Mouse (Mus musculus): ENCODE results near the gene Tgfbr2. TPM values are rescaled to one million over a fixed set of nuclear protein-coding genes. Genes with fewer than 3 reads are reported as not detected.
A peak's percentile ranks its signal among the peaks of the same experiment; 100 is the strongest.

The Tgfbr2 gene
- polyA plus RNA-seq, 1 experiment, result 18.2 TPM

DNA sequence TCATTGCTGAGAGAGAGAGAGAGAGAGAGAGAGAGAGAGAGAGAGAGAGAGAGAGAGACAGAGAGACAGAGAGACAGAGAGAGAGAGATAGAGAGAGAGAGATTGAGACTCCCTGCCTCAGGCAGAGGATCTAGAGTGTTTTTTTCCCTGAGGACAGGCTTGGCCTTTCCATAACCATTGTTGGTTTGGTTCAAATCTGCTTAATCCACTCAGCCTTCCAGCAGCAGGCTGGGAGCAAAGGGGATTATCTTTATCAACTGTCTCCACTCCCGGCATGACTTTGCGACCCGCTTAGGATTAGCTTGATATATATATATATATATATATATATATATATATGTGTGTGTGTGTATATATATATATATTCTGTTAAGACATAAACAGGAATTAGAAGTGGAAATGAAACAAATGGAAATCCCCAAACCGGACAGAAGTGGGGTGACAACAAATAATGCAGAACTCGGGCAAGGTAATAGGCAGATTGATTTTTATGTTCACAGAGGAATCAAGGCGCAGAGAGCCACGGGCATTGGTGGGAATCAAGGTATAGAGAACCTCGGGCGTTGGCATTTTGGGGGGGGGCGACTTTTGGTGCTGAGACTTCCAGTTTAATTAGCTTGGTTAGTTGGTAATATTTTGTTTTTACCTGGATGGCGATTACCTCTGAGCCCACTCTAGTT is 22.5 kb upstream of the Tgfbr2 start:
- WGBS, result 87% methylated on average over 11 of the region's 11 CpGs
- no peak for DNase-seq (ENCODE audit: low read depth, low spot score)

DNA sequence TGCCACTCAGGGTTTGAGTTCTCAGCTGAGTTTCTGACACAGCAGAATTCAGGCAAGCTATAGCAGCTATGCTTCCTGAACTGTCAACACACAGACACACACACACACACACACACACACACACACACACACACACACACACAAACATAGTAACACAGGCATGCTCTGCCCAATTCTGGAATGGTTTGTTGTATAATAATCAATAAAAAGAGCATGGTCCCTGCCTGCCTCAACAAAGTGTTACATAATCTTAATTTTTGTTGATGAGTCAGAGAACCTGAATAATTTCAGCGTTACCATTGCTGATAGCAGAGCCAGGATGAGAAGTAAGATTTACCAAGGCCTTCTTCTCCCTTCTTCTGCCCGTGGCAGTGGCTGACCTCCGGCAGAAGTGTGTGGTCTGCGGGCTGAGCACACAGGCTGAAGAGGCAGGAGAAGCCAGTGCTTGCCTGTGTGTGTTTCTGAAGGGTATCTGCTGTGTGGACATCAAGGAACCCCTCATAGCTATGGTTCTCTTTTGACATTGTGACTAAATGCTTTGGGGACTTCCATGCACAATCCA is 18.8 kb upstream of the Tgfbr2 start:
- WGBS, result 35% methylated on average over 4 of the region's 4 CpGs
- no peak for DNase-seq (ENCODE audit: low read depth, low spot score)

DNA sequence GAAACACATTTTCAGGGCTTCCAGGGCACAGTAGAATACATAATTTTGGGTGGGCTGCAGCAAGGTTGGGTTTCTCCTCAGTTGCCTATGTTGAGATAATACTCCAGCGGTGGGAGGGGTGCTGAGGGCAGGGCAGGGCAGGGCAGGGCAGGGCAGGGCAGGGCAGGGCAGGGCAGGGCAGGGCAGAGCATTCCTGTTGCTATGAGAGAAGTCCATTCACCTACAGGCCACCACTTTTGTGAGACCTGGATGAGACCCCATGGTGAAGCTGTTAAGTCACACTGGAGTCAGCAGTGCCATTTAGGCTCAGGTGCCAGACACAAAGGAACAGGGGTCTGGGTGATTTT is 18.3 kb upstream of the Tgfbr2 start:
- WGBS, result 41% methylated on average over 1 of the region's 1 CpGs
- DNase-seq (ENCODE audit: low read depth, low spot score), result no peak

DNA sequence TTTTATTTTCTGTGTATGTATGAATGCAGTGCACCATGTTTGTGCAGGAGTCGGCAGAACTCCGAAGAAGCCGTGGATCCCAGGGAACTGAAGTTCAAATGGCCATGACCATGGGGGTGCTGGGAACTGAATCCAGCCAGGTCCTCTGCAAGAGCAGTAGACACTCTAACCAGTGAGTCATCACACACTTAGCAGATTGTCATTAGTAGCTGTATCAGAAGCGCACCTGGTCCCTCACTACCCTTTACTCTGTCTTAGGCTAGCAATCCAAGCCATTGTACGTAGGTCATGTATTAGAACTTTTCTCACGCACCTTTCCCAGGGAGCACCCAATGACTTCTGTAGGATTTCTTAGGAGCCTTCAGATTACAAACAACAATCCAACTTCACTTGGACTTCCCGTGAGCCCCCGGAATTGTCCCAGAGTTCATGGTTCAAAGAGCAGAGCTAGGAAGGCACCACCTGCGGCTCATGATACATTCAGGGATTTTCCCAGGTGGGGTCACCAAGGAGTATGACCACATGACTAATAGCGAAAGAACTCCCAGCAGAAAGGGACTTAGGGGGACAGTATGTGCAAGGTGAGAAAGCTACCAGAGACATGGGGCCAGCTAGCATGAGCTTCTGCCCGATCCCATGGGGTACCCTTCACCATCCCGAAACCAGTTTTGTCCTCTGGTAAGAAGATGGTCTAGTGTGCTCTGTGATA is 17.8 kb upstream of the Tgfbr2 start:
- 81% methylated on average over 12 of the region's 12 CpGs for WGBS

DNA sequence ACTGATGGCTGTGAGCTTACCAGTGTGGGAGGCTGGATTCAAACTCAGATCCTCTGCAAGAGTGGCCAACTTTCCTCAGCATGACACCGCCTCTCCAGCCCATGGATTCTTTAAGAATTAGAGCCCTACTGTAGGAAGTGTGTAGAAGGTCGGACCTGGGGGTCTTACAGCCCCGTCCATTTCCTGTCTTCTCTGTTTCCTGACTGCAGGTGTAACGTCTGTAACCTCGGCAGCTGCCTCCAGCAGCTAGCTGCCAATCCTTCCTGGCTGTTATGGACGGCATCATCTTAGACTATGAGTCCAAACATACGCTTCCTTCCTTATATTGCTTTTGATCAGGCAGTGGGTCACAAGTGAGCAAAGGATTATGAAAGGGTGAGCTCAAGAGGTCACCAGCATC is 17.1 kb upstream of the Tgfbr2 start:
- no peak for DNase-seq (ENCODE audit: low read depth, low spot score)
- WGBS, result 52% methylated on average over 7 of the region's 7 CpGs

More for the DNA sequence above, 17.8 kb upstream of the Tgfbr2 start:
- DNase-seq (ENCODE audit: low read depth, low spot score), result no peak

DNA sequence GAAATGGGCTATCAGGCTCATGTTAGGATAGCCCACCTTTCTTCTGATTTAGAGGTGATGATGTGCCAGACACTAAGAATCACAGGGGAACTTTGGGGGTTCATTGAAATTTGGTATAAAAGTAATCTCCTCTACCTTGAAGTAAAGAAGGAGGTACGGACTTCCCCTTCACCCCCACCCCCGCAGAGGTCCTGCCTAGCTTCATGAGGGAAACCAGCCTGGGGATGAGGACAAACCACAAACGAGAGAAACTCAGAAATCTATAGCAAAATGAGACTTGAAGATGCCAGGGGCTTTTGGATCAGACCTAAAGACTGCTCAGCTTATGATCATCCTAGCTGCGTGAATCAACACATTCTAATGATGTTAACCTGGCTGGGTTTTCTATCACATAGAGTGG is 14.7 kb upstream of the Tgfbr2 start:
- WGBS, result 41% methylated on average over 4 of the region's 4 CpGs
- DNase-seq (ENCODE audit: low read depth, low spot score), result no peak

DNA sequence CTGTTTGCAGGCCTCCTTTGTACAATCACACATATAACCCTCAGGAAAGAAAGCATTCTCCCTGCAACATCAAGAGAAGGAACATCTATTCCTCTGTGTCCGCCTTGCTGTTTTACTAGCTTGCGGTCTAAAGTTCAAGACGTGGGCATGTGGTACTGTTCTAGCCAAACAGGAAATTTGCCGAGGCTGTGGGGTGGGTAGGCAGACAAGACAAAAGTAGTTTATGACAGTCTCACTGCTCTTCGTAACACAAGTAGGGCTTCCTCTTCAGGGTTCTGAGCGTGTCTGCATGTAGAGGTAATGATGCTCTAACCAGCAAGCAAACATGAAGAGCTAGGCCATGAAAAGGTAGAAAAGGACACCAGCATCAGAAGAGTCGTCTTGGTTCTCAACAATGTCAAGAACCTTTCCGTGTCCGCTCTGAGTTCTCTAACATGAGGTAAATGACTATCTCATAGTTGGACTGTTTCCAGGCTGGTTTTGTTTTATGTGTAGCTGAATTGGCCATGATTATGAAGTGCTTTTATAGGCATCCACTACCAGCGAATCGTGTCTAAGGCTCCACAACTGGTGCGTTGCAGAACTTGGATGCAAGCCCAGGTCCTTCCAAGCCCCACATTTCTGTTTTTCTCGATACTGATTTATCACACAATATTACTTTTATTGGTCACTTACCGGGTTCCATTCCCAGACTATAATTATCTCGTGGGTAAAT is 13.9 kb upstream of the Tgfbr2 start:
- WGBS, result 21% methylated on average over 15 of the region's 15 CpGs
- DNase-seq (ENCODE audit: low read depth, low spot score), result peak; percentile 92

DNA sequence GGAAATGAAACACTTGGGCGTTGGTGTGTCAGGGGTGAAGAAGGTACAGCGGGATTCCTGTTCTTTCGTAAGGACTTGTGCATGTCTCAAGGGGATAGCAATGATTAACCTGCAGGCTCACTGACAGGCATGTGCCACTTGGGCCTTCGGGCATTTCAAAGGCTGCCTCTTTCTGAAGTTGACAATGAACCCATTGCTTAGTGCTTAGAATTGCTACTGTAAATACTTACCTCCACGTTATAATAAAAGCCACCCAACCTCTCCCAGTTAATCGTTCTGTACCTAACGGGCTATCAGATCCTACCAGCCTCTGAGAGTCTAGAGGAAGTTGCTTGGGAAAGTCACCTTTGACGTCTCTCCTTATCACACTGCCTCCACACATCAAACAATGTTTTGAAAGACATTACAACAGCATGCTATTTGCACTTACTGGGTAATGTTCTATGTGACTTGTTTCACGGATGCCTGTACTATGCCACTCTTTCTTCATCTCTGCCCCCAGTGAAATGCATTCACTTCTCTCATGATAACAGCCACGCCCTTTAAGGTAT is 12.1 kb upstream of the Tgfbr2 start:
- WGBS, result 38% methylated on average over 10 of the region's 10 CpGs
- no peak for DNase-seq (ENCODE audit: low read depth, low spot score)

DNA sequence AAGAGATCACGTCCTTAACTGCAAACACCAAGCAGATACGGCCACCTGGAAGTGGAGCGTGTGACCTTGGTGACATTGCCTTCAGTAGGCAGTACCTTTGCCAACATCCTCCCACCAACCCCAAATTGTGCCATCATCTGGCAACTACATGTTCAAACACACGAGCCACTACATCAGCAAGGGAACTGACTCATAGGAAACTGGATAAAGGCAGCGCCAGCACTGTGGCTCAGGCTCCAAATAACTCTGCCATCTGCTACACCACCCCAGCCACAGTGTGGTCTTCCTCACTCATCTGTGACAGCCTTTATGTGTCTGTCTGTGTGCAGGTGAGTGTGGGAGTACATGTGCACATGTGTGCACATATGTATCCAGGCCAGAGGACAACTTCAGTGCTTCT is 9.7 kb upstream of the Tgfbr2 start:
- DNase-seq (ENCODE audit: low read depth, low spot score), result no peak
- 91% methylated on average over 5 of the region's 5 CpGs for WGBS

DNA sequence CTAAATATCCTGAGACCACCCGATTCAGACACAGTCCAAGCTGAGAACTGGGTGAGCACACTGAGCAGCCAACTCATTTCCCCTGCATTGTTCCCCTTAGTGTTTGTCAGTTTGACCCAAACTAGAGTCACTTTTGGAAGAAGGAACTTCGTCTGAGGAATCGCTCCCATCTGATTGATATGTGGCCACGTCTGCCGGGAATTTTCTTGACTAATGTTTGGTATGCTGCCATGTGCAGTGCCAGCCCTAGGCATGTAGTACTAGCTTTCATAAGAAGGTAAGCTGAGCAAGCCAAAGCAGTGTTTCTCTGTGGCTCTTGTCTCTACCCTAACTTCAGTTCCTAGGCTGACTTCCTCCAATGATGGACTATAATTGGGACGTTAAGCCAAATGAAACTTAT is 7.9 kb upstream of the Tgfbr2 start:
- no peak for DNase-seq (ENCODE audit: low read depth, low spot score)
- 88% methylated on average over 6 of the region's 6 CpGs for WGBS

DNA sequence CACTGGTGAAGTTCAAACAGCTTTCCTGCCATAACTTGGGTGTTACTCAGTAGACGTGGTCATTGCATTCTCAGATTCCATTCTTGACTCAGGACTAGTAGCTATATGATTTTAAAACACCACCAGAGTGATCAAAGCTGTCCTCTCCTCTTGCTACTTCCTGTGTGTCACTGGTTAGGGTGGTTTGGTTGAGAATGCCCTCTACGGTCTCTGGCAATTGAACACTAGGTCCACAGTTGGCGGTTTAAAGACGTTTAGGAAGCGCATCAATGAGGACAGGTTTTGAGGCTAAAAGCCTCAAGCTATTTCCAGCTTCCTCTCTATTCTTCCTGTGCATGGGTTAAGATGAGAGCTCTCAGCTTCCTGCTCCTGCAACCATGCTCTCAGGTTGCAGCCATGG is 6.4 kb upstream of the Tgfbr2 start:
- WGBS, result 81% methylated on average over 5 of the region's 5 CpGs
- no peak for DNase-seq (ENCODE audit: low read depth, low spot score)

DNA sequence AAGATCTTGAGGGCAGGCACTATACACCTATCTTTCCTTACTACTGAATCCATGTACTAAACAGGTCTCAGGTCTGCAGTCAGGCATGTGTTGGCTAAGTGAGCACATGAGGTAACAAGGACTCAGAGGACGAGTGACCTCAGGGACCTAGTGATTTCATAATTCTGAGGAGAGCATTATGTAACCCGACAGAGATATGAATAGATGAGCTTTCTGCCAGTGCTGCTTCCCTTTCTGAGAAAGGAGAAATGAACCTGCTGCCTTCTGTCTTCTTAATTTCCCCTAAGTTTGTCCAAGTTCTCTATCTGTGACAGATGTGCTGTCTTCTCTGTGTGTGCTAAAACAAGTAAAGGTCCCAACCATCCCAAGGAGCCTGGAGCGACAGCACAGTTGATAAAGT is 3.0 kb upstream of the Tgfbr2 start:
- no peak for DNase-seq (ENCODE audit: low read depth, low spot score)
- WGBS, result 64% methylated on average over 3 of the region's 3 CpGs

DNA sequence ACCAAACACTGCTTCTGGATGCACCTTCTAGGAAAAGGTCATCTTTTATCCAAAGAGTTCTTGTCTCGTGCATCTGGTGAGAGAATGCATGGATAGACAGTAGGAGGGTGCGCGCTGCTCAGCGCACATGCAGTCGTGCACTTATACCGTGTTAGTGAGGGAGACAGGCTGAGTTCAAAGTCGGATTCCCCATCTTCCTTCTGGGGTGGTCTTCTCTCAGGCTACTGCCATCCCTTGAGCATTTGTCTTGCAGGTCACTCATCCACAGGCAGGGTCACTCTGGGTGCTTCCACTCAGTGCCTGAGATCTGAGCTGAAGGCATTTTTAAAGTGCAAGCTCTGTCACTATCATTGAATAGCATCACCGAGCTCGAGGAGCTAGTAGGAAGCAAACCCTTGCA is 1.9 kb upstream of the Tgfbr2 start:
- 93% methylated on average over 9 of the region's 9 CpGs for WGBS
- no peak for DNase-seq (ENCODE audit: low read depth, low spot score)

DNA sequence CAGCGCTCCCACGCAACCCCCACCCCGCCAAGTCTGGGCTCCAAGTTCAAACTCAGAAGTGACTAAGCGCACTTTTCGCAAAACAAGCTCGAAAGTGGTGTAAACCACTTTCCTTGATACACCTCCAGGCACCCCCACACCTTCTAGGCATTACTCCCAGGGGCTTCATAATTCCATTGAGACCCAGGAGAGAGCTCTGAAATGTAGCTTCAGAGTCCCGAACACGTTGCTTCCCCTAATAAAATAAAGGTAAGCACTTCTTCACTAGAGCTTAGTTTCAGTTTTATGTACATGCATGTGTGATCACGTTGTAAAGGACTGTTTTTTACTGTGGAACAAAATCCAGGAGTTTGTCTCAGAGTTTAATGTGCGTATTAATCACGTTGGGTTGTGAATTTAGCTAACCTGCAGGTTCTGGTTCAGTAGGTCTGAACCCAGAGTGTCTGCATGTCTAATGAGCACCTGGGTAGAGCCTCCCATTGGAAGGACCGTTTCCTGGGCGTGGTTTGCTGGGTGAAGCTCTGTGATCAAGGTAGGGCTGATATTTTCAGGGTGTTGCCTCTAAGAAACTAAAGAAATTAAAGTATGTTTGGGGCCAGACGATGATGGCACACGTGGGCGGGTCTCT is 442 bp upstream of the Tgfbr2 start:
- DNase-seq (ENCODE audit: low read depth, low spot score), result no peak
- 4% methylated on average over 16 of the region's 16 CpGs for WGBS

DNA sequence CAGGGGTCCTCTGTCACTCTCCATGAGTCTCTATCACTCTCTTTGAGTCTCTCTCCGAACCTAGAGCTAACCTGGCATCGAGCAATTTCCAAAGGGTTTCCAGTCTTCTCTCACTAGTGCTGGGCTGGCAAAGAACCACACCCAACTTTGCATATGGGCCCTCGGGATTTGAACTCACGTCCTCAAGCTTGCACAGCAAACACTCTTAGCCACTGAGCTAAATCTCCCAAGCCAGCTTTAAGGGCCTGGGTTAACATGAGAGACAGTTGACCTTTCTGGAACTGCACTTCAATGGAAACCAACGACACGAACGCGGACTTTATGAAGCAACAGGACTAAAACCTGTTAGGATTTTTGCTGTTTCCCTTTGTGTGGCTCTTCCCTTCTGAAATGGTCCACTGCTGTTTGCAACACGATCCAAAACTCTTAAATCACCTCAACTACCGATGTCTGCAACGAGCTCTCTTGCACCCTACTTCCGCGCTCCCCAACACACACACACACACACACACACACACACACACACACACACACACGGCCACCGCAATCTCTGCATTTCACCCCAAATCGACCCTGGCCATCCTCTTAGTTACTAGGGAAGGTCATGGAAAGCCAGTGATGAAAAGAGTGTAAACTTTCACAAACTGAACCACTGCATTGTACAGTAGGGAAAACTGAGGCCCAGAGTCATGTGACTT is 1.5 kb downstream of the Tgfbr2 start:
- 9% methylated on average over 16 of the region's 16 CpGs for WGBS

DNA sequence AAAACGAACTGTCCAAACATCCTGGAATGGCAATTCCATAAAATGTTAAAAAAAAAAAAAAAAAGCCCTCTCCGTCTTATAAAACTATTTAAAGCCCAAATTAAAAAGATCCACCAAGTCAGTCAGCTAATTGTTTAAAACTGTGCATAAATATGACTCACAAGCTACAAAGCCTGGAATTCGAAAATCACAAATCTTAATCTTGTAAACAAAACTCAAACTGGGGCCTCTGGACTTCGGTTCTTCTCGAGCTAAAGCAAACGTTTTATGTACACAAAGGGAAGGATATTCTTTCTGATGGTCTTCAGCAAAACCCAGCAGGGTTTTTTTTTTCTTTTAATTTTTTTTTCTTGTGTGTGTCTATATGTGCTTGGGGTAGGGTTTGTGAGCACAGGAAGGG is 2.1 kb downstream of the Tgfbr2 start:
- WGBS, result 5% methylated on average over 6 of the region's 6 CpGs
- DNase-seq (ENCODE audit: low read depth, low spot score), result no peak

More for the DNA sequence above, 1.5 kb downstream of the Tgfbr2 start:
- DNase-seq (ENCODE audit: low read depth, low spot score), result no peak

DNA sequence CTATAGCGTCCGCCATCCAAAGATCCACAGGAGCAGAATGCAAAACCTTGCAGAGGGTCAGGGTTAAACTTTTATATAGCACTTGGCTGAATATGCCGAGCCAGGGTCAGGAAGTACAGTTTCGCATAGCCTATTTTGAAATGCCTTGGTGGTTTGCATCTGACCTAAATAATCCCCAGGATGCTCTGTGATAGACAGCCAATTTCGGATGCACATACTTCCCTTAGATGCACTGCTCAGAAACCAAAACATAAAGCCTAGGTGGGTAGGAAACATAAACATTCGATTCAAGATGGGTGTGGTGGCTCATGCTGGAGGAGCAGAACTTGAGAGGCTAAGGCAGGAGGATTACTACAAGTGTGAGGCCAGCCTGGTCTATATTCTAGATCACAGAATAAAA is 6.1 kb downstream of the Tgfbr2 start:
- no peak for DNase-seq (ENCODE audit: low read depth, low spot score)
- WGBS, result 34% methylated on average over 6 of the region's 6 CpGs

DNA sequence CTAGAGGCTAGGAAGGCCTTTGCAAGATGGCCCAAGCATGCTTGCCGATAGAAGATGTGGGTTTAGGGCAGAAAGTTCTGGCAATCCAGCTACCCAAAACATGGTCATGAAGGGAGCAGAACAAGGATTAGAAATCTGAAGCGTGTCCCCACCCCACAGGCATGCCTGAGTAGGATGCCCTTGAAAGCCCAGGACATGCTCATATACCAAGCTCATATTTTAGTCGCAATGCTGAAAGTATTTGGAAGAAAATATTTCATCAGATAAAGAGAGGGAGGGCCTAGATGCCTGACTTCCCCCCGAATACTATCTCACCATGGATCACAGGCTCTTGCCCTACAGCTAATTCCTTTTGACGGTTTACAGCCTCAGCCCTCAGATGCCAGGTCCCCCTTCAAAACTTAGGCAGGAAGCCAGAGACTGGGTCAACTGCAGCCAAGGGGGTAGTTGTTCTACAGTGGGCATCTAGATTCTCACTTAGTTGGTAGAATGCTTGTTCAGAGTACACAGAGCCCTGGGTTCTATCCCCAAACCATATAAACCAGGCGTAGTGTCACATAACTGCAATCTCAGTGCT is 7.8 kb downstream of the Tgfbr2 start:
- DNase-seq (ENCODE audit: low read depth, low spot score), result no peak
- WGBS, result 74% methylated on average over 6 of the region's 6 CpGs

DNA sequence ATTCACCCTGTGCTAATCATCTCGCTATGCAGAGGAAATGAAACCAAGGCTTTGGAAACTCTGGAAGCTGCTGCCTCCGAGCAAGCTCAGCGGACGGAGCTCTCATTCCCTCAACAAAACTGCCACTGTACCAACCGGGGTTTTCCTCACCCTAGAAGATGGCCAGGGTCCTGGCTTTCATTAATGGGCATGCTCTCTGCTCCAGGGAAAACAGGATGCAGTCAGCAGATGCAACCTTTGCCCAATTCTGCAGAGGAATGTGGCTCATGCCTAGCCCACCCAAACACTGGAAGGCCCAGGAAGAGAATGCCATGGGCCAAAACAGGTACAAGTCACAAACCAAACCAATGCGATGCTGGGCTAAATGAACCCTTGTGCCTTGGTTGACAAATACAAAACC is 8.8 kb downstream of the Tgfbr2 start:
- WGBS, result 82% methylated on average over 6 of the region's 6 CpGs
- no peak for DNase-seq (ENCODE audit: low read depth, low spot score)

Measured in large intestine, adult 2 months (tissue).